Mouse (Mus musculus): ENCODE measurements around the gene Timm8a2.

The Timm8a2 gene

DNA sequence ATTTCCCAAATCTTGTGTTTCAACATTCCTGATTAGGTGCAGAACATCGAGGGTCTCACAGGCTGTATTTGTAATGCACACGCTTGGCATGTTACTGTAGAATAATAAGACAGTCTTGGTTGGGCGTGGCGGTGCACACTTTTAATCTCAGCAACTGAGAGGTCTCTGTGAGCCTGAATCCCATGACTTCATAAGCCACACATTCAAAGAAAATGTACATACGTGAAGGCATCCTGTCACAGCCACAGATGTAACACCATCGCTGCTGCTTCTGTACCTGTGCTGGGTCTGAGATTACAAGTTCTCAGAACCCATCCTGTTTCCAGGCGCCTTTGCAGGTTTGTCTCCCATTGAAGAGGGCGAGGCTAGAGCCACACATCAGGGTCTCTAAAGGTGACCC is 22.7 kb upstream of the Timm8a2 start:
- DNase-seq (ENCODE audit: low spot score in 2 of 2): no peak

DNA sequence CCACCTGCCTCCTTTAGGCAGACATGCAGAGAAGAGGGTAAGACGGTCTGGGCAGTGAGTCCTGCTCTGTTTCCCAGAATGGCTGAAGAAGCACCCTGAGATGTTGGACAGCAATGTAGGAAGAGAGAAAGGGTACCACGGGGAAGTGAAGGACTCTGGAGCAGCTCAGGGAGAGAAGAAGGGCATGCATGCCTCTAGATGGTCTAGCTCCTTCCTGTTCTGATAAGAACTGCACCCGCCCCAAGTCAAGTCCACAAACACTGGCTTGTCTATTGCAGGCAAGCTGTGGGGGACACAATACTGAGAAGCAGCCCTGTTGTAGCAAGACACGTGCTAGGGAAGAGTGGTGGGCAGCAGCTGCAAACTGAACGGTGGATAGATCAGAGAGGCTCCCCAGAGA is 22.3 kb upstream of the Timm8a2 start:
- DNase-seq (ENCODE audit: low spot score in 2 of 2): no peak

DNA sequence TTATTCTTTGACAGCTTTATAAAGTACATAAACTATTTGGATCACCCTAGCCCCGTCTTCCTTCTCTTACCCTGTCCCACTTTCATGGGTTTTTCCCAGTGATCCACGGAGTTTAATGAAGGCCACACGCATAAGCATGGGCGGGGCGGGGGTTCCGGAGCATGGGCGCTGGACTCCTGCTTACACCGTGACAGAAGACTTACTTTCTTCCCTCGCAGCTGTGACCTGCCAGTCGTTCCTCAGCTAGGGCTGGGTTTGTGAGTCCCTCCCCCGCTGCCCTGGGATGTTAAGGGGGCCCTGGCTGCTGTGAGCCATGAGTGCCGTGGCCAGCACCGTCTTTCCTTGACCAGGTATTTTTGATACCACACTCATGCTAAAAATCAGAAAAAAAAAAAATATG is 21.7 kb upstream of the Timm8a2 start:
- DNase-seq (ENCODE audit: low spot score in 2 of 2): no peak

DNA sequence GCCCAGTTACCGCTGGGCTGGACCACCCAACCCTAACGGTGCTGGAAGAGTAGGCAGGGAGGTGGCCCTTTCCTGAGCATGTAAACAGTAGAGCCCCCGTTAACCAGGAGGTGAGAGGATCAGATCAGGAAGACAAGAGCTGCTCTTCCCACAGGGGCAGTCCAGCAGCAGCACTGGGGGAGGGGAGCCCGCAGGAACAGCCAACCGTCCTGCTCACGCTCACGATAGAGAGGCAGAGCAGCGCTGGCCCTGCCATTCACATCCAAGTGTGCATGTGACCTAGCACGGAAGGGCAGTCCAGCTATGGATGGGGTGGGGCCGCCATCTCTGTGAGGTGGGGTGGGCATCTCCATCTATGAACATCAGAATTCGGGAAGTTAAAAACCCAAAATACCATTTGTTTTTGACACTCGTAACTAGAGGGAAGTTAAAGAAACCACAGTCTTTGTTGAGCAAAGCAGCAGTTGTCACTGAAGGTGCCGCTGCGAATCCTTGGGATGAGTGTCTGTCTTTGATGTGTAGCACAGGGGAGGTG is 21.0 kb upstream of the Timm8a2 start:
- no peak for DNase-seq (ENCODE audit: low spot score in 2 of 2)

DNA sequence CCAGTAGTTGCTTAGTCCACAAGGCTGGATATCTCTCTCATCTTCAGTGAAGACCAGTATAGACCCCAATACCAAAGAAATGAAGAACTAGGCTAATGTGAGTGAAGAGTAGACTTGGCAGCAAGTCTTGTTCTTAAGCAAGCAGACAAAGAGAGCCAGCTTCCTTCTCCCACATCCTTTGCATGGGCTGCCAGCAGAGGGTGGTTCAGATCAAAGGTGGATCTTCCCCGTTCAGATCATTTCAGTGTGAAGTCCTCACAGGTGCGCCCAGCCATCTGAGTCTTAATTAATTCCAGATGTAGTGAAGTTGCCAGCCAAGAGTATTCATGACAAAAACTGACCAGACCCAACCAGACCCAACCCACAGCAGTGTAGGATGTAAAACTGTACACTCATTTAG is 16.5 kb upstream of the Timm8a2 start:
- no peak for DNase-seq (ENCODE audit: low spot score in 2 of 2)

DNA sequence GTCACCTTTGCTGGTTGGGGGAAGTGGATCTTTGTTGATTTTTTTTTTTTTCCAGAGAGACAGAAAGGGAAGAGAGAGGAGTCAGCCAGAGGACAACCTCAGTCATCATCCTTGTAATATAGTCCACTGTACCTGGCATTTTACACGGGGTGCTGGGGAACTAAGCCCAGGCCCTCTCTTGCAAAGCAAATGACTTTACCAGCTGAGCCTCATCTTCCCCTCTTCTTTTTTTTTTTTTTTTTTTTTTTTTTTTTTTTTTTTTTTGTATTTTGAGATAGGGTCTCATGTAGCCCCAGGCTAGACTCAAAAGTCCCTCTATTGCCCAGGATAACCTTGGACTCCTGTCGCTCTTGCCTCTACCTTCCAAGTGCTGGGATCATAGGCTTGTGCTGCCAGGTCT is 15.1 kb upstream of the Timm8a2 start:
- DNase-seq (ENCODE audit: low spot score in 2 of 2): no peak

DNA sequence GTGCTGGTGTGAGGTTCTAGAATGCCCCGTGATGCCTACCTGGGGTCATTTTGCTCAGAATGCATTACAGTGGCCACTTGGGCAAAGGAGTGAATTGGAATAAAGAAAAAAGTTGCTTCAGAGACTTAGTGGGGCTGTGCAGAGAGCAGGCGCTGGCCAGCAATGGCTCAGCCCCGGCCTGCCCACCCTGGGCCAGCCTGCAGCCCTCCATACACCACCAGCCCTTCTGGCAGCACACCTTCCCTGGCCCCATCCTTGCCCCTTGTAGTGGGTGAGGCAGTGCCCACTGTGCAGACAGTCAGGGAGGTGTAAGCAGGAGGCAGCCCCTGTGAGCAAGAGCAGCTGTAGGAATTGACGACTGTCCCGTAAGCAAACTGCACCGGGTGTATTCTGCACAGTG is 13.9 kb upstream of the Timm8a2 start:
- no peak for DNase-seq (ENCODE audit: low spot score in 2 of 2)

DNA sequence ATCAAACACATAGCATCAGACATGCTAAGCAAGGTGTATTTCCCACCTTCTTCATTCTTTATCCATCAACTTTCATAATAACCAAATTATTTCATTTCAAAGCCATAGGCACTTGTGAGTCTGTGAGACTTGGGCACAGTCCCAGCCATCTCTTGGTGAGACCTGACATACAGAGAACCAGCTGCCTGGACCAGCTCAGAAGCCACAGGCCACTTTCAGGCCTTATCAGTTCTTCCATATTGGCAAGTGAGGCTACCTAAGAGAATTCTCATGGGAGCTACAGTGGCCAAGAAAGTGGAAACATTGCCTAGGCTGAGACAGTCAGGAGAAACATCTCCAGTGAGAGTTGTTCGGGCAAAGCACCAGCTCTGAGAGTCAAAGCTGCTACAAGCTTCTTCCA is 11.4 kb upstream of the Timm8a2 start:
- DNase-seq (ENCODE audit: low spot score in 2 of 2): no peak

DNA sequence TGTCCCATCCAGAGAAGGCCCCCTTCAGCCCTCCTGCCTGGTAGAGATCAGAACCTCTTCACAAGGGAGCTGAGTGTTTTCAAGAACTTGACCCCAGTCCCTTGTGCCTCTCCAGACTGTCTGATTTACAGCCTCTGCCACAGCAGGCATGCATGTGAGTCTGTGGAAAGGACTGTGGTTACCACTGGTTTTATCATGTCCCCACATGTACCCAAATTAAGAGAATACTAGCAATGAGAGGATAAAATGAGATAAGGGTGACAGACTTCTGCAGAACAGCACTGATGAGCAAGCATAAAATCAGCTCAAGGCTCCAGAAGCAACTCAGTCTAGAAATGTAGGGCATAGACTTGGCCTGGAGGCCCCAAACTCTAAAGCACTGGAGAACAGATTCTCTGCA is 10.5 kb upstream of the Timm8a2 start:
- no peak for DNase-seq (ENCODE audit: low spot score in 2 of 2)

DNA sequence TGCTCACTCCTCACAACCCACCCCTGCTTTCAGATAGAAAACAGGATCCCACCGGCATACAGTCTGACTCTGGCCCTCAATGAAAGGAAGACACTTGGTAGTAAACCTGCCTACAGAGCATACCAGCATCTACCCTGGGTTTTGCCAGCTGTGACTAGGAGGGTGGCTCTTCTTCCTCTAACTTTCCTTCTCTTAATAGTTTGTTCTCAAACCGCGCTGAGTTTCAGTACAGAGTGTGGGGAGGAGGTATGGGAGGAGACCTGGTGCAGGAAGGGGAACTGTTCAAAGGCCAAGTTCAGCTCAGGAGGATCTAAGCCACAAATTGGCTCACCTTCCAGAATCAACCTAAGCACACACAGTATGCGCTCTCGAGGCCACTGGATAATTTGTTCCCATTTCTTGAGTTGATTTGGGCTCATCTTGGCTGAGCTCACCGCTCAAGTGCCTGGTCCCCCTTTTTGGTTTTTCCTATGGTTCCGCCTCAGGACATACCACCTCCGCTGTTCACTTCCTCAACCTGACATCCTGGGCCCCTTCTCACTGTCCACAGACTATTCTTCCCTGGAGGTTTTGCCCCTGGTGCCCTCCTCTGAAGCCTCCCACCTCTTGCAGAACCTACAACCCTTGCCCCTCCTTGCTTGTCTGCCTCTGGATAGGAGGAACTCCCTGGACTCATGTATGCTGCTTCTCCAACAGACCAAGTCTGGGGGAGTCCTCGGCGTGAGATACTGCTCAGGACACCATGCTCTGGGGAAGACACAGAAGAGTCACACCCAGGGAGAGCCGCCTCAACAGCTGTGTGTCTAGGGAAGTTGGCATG is 5.3 kb upstream of the Timm8a2 start:
- no peak for DNase-seq (ENCODE audit: low spot score in 2 of 2)

DNA sequence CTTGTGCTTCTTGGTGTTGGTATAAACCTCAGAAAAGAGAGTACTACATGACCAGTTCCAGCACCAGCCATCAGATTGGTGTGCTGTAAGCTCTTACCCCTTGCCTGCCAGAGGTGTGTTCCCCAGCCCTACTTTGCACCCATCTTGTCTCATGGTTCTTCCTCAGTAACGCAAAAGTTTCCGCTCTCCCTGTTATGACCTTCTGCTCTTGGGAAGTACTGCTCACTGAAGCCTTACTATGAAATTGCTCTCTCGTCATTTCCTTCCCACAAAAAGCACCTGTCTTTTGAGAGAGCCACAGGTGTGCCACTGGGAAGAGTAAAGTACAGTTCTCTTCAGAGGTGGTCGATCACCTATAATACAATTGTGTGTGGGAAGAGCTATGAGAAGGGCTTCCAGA is 4.6 kb upstream of the Timm8a2 start:
- no peak for DNase-seq (ENCODE audit: low spot score in 2 of 2)

DNA sequence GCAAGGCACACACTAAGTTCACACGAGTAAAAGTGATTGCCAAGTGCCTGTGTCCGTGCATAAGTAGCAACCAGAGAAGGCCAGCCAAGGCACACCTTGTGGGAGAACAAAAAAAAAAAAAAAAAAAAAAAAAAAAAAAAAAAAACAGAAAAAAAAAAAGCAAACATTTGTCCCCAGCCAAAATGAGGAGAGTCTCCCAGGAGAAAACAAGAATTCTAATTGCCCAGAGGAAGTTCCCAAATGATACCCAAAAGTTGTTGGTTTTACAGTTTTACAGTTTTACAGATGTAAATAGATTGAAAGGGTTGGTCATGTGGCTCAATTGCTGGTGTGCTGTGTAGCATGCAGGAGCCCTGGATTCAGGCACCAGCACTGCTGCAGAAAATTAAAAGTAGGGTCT is 2.4 kb upstream of the Timm8a2 start:
- DNase-seq (ENCODE audit: low spot score in 2 of 2): no peak

DNA sequence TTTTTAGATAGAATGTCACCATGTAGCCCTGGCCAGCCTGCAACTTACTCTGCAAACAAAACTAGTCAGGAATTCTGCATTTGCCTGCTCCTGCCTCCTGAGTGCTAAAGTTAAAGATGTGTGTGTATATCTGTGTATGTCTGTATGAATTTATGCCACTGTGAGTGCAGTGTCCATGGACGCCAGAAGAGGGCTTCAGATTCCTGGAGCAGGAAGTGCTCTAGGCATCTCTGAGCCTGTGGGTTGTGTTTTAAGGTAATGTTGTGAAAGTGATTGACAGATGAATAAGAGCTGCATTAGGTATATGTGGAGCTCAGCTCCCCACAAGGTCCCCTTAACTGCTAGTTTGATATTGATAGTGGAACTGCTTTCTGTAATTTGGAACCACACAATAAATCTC is 707 bp downstream of the Timm8a2 start:
- DNase-seq (ENCODE audit: low spot score in 2 of 2): no peak

DNA sequence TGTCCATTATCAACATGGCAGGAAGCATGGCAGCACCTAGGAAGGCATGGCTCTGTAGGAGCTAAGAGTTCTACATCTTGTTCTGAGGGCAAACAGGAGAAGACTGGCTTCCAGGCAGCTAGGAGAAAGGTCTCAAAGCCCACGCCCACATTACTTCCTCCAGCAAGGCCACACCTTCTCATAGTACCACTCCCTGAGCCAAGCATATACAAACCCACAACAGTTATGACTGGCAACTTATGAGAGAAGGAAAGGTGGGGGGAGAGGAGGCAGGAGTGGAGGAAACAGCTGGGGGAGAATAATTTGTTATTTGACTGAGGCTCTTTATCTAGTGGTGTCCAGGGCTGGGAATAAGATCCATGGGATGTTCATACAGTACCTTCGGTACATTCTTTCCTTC is 1.4 kb downstream of the Timm8a2 start:
- DNase-seq (ENCODE audit: low spot score in 2 of 2): no peak

DNA sequence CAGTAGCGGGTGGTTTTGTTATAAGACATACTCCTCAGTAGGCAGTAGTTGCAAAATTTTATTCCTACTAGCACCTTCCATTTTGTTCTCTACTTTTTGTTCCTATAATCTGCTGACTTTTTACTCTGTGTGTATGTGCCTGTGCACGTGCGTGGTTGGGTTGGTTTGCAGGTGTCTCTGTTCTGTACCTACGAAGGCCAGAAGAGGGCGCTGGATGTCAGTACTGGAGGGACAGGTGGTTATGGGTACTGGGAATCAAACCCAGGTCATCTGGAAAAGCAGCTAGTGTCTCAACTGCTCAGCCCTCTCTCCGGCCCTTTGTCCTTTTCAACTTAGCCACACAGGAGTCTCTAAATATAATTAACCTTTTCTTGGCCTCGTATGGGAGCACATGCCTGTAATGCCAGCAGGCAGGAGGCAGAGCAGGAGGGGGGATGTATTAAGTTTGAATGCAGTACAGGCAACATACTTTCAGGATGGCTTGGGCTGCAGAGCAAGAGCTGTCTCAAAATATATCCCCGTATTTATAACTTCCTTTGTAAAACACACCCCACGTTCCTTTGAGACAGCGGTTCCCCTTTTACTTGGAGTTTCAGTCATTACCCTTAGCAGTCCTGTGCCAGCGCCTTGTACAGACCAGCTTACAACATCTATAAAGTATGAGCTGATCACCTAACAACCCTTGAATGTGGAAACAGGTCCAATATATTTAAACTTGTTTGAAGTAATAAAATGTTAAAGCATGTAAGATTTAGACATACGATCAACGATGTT is 4.6 kb downstream of the Timm8a2 start:
- no peak for DNase-seq (ENCODE audit: low spot score in 2 of 2)

DNA sequence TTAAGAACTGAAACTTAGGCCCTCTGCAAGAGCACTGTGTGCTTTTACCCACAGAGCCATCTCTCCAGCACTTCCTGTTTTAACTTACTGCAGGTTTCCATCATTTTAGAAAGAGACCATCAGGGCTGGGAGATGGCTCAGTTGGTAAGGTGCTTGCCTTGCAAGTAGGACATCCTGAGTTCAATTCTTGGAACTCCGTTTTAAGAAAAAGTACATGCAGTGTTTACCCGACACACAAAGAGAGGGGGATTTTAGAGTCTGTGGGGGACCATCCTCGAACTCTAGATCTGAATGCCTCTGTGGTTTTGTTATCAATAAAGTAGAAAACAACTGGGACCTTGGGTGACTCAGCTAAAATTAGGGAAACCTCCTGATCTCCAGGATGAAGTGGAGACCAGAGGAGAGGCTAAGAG is 6.9 kb downstream of the Timm8a2 start:
- no peak for DNase-seq (ENCODE audit: low spot score in 2 of 2)

DNA sequence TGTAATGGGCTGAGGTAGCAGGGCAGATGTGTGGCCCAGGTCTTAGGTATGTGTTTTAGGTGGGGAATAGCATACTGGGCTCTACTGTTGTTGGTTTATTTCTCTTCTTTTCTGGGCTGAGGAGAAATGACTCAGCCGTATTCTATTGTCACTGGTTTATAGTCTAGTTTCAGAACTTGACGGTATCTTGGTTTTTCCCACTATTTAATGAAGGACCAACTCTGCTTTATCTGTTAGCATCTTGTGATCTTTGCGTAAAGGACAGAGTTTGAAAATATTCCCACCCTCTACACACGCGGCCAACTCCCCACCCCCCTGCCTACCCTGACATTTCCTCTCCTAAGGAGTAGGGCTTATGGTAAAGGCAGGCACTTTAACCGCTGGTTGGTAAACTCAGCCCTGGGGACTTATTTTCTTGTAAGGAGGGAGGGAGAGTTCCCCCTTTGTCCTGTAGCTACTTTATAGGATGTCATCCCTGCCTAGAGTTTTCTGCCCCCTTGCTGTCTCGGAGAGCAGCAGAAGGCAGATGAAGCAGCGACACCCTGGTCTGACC is 7.7 kb downstream of the Timm8a2 start:
- DNase-seq (ENCODE audit: low spot score in 2 of 2): no peak

DNA sequence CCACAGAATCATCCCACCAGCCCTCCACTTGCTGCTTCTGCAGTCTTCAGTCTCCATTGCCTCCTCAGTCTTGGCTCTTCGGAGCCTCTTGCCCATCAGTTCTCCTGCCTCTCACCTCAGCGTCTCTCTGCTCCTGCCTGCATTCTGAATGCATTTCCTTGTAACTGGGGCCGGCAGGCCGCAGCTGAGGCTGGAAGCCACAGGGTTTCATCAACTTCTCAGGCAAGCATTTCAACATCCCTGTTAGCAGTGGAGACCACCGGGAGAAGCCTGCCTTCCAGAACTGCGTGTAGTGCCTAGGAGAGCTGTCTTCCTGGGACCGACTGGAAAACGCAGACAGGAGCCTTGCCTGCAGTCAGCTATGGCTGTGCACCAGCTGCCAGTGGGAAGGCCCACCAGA is 13.3 kb downstream of the Timm8a2 start:
- DNase-seq (ENCODE audit: low spot score in 2 of 2): no peak

DNA sequence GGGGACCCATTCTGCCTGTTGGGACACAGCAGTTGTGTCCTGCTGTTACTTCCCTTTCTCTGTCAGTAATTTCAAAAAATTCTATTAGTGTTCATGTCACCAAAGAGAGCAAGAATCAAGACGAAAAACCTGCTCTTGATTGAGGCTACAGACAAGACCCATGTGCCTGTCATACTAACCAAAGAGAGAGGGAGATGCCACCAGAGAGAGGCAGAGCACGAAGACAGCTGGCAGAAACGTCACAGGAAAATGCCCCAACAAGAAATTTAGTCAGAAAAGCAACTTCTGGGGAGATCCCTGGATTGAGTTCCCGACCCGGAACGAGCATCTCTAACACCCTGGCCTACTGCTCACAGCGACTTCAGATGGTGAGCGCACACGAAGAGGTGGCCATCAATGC is 14.3 kb downstream of the Timm8a2 start:
- DNase-seq (ENCODE audit: low spot score in 2 of 2): no peak

DNA sequence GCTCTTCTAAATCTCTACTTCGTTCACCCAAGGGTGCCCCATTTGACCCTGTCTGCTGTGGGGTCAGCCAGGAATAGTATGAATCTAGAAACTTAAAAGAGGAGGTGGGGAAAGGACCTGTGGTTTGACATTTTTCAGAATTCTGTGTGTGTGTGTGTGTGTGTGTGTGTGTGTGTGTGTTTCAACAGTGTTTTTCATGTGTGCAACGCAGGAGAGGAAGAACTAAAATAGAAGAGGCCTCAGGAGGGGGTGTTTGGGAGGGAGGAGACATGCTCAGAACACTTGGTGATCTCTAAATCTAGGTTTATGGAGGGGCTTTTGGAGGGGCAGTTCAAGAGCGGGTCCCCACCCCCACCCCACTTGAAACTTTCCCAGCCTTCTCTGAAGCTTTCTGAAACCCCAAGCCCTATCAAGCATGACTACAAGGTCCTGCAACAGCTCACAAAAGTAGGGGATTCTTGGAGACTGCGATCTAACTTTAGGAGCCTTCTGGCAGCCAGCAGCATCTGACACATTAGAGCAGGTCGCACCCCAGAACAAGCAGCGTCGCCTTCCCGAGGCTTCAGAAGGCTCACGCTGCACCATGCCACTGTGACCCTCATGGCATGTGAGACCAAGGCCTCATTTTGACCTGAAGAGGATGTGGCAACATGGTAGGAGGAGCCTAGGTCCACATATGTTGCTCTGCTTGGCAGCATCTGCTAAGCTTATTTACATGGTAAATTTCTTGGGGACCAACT is 18.6 kb downstream of the Timm8a2 start:
- DNase-seq (ENCODE audit: low spot score in 2 of 2): no peak

DNA sequence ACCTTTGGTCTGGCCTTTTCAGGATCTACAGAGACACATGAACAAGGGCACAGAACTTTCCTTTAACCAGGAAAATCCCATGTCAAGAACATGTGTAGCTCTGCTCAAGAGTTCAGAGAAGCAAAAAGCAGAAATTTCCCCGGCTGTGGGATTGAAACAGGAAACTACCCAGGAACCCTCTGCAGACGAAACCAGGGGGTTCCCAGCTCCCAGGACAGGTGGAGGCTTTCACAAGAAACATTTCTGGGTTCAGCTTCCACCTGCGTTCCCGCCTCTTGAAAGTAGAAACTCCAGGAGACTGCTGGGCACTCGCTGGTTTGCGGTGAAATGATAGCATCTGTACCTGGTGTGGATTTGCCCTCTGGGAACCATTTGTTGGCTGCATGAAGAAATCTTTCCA is 22.4 kb downstream of the Timm8a2 start:
- DNase-seq (ENCODE audit: low spot score in 2 of 2): no peak

DNA sequence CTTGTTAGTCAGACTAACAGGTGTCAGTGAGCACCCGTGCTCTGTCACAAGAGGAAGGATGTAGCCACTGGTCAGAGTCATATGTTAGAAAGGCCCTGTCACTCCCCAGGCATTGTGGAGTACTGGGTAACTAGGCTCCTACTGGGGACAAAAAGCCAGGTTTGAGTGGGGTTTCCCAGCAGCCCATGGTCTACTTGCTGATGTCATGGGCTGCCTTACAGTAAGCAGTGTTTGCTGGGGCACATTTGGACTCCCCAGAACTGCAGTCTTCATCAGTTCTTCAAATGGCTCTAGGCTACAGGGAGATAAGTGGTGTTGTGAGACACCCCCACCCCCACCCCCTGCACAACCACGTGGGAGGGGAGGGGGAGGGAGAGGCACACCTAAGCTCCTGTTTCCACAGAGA is 23.5 kb downstream of the Timm8a2 start:
- no peak for DNase-seq (ENCODE audit: low spot score in 2 of 2)

Measured in right cerebral cortex, postnatal 10 days (tissue).